Mouse (Mus musculus) kidney, adult 2 months (tissue): ENCODE measurements around the gene Tfr2. TPM values are rescaled to one million over a fixed set of nuclear protein-coding genes. Genes with fewer than 3 reads are reported as not detected.
A peak's percentile ranks its signal among the peaks of the same experiment; 100 is the strongest.

Experiments used
- DNase-seq: peaks from one replicate; pipeline ENCODE4 v3.0.0; 2021
- H3K27ac ChIP-seq: fragments of 200-500 bp; 2 replicates; pipeline ENCODE4 v1.5.1; 2012; ENCODE audit warnings: low read depth, low read length, control low read depth, inconsistent platforms; ENCODE audit not compliant: insufficient read depth
- H3K27me3 ChIP-seq: fragments of 200-500 bp; replicated peaks from 2 replicates; pipeline ENCODE4 v1.6.1; 2012; ENCODE audit warnings: mild to moderate bottlenecking, moderate library complexity, low read length, inconsistent platforms; ENCODE audit not compliant: control insufficient read depth, insufficient read depth
- H3K36me3 ChIP-seq: fragments of 200-500 bp; 2 replicates; pipeline ENCODE4 v1.6.1; 2012; ENCODE audit warnings: mild to moderate bottlenecking, moderate library complexity, low read length, inconsistent platforms; ENCODE audit not compliant: control insufficient read depth, insufficient read depth
- H3K4me1 ChIP-seq: fragments of 200-500 bp; 2 replicates; pipeline ENCODE4 v1.6.1; 2011; ENCODE audit warnings: low read length; ENCODE audit not compliant: control insufficient read depth, insufficient read depth
- H3K4me3 ChIP-seq: fragments of 200-500 bp; 2 replicates; pipeline ENCODE4 v1.5.1; 2011; ENCODE audit warnings: mild to moderate bottlenecking, low read depth, low read length, control low read depth; ENCODE audit not compliant: insufficient read depth
- CTCF ChIP-seq: fragments of 200-500 bp; conservative IDR thresholded peaks from 2 replicates; pipeline ENCODE4 v1.5.1; 2011; ENCODE audit warnings: low read depth, mild to moderate bottlenecking, control low read depth, low read length, moderate library complexity, mixed read lengths; ENCODE audit not compliant: insufficient read depth, insufficient read length
- POLR2A ChIP-seq: fragments of 200-500 bp; IDR thresholded peaks from one replicate; pipeline ENCODE4 v1.6.1; 2011; ENCODE audit warnings: low read depth, low read length, control low read depth
- WGBS: fragments of 180-500 bp; shearing (Covaris S2); methylation state at CpG from one replicate; pipeline ENCODE4 v1.1.7; 2018; 5-methylcytosine and 5-hydroxymethylcytosine counted together
- polyA plus RNA-seq: library from polyadenylated mRNA; depleted of rRNA; stranded (reverse); fragments of >200 nt; gene quantifications from 2 replicates; pipeline ENCODE4 v1.2.3, GENCODE M21; 2012

The Tfr2 gene
- polyA plus RNA-seq, 1 experiment: 1.2 TPM

DNA sequence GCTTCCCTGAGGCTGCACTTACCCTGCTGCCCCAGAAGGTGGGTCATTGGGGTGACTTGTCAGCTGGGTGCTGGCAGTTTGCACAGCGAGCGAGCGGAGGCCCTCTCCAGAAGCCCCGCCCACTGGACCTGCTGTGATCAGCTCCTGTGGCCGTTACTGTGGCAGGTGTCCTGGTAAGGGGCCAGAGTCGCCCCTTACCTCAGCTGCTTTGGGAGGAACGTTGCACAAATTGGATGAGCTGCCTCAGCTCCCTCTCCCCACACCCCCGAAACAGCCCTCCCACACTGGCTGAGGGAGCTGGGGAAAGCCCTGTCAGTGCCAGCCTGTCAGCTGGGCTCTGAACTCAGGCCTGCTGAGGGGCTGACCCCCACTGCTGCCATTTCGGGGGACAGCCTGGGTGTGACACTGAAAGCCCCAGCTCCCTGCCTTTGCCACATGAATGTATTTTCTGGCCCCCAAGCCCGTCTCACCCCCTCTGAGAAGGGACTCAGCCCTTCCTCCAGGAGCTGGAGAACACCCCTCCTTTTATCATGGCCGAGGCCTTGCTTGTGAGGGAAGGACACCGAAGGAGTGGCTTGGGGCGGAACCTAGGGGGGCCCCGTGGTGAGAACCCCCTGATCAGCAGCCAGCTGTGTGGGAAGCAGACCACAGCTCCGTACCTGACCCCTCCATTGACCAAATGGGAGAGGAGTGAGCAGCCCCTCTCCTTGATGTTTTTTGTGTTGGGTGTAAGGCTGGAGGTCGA lies 43.3 kb upstream of the Tfr2 start:
- peaks cover 11% of the 10 kb centered on the region for H3K36me3 ChIP-seq
- TF ChIP-seq POLR2A (no peak), CTCF (peak; percentile 16; the same call in 1 of the 2 replicates)
- H3K4me1 ChIP-seq: peaks cover 4% of the 10 kb centered on the region; the same call in 1 of the 2 replicates
- no peak overlapping the region for H3K4me3 ChIP-seq
- 38% methylated on average over 16 of the region's 16 CpGs for WGBS
- H3K27me3 ChIP-seq: no peaks in the 10 kb centered on the region
- H3K27ac ChIP-seq: no peak overlapping the region
- peak; percentile 57 for DNase-seq

DNA sequence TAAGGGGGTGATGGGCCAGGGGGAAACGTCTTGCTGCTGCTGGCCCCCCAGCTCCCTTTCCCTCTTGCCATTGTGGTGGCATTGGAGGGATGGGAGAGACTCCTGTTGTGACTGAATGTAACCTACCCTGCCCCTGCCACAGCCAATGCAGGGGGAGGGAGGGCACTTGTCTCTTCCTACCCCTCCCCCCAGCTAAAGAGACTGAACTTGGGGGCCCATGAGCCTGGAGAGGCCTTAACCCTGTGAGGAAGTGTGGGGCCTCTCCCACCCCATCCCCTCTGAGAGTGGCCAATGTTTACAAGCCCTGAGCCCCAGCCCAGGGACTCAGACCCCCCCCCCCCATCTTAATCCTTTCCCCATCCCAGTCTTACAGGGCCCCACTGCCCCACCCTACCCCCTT lies 42.2 kb upstream of the Tfr2 start:
- no peaks in the 10 kb centered on the region for H3K27me3 ChIP-seq
- H3K36me3 ChIP-seq: peaks cover 9% of the 10 kb centered on the region

DNA sequence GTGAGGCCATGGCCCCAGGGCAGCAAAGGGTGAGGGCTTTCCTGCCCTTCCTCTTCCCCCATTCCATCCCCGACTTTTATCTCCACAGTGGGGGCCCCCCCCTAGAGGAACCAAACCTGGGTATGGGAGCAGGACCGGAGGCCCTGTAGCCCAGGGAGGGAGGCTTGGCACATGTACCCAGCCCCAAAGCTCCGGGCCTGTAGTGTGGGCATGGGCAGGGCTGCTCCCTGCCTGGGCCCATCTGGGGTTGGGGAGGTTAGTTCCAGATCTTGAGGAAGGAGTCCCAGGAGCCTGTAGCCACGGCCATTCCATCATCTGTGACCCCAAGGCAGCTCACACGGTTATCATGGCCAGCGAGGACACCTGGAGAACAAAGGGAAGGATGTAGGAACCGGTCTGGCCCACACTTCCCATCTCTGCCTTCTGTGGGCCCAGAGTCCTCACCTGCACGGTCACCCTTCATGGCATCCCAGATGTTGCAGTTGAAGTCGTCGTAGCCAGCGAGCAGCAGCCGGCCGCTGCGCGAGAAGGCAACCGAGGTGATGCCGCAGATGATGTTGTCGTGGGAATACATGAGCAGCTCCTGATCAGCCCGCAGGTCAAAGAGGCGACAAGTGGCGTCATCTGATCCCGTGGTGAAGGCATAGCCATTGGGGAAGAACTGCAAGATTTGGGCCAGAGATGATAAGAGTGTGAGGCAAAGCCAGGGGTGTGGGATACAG lies 41.2 kb upstream of the Tfr2 start:
- no peak for TF ChIP-seq POLR2A
- TF ChIP-seq CTCF: no peak
- no peak for DNase-seq
- peaks cover 9% of the 10 kb centered on the region for H3K36me3 ChIP-seq
- H3K4me1 ChIP-seq: peaks cover 4% of the 10 kb centered on the region; the same call in 1 of the 2 replicates
- H3K27ac ChIP-seq: no peak overlapping the region
- H3K4me3 ChIP-seq: no peak overlapping the region
- WGBS: 70% methylated on average over 22 of the region's 22 CpGs
- H3K27me3 ChIP-seq: no peaks in the 10 kb centered on the region

More for the DNA sequence above, 42.2 kb upstream of the Tfr2 start:
- Histone ChIP-seq H3K4me1 (peaks cover 4% of the 10 kb centered on the region; the same call in 1 of the 2 replicates), H3K4me3 (no peak overlapping the region), H3K27ac (no peak overlapping the region)
- no peak for DNase-seq
- WGBS: 41% methylated on average over 1 of the region's 1 CpGs
- TF ChIP-seq CTCF (no peak), POLR2A (no peak)

DNA sequence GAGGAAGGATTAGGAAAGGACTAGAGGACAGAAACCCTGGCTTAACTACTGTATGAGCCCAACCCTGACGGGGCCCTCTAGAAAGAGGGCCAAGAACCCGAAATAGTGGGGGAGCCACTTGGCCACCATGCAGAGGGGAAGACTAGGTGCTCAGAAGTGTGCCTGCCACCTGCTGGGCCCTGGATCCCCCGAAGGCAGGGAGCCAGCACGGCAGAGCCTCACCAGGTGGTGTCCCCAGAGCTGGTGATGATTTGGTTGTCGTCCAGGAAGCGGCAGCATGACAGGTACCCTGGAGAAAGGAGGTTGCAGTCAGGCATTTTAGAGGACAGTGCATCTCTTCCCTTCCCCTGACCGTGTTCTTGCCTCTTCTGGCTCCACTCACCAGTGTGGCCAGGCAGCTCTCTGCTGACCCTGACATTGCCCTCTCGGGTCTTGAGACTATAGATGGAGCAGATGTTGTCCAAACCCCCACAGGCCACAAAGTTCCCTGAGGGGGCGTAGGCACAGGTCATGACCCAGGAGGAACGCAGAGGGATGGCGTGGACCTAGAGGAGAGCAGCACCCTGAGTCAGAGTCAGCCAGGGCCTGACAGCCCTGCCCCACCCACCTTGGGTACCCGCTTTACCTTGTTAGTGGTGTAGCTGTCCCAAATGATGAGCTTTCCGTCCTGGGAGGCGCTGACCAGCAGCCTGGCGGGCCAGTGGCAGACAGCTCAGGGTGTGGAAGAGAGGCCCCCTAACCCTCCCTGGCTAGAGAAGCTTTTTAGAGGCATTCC lies 40.2 kb upstream of the Tfr2 start:
- DNase-seq: no peak
- Histone ChIP-seq H3K27ac (no peak overlapping the region), H3K36me3 (peaks cover 9% of the 10 kb centered on the region), H3K27me3 (no peaks in the 10 kb centered on the region), H3K4me1 (peaks cover 7% of the 10 kb centered on the region; the same call in 1 of the 2 replicates), H3K4me3 (no peak overlapping the region)
- WGBS: 70% methylated on average over 15 of the region's 15 CpGs
- TF ChIP-seq CTCF: no peak
- TF ChIP-seq POLR2A: no peak

DNA sequence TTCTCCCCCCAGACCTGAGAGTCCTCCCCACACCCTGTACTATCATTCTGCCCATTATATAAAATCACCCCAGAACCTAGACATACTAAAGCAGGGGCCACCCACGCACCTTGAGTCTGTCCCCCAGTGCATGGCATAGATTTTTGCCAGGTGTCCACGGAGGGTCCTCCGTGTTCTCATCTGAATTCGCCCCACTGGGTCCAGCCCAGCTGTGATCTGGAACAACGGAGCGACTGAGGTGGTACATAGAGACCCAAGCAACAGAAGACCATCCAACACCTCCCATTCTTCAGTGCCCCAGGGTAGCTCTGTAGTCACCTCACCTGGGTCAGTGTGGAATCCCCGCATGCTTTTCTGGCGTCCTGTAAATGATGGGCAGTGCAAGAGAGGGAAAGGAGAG lies 39.6 kb upstream of the Tfr2 start:
- peak overlapping the region; percentile 100 for H3K4me3 ChIP-seq
- H3K36me3 ChIP-seq: peaks cover 6% of the 10 kb centered on the region; the same call in 1 of the 2 replicates
- peaks cover 7% of the 10 kb centered on the region; the same call in 1 of the 2 replicates for H3K4me1 ChIP-seq
- H3K27ac ChIP-seq: no peak overlapping the region
- TF ChIP-seq CTCF (no peak), POLR2A (no peak)
- 66% methylated on average over 8 of the region's 8 CpGs for WGBS
- H3K27me3 ChIP-seq: no peaks in the 10 kb centered on the region
- no peak for DNase-seq

DNA sequence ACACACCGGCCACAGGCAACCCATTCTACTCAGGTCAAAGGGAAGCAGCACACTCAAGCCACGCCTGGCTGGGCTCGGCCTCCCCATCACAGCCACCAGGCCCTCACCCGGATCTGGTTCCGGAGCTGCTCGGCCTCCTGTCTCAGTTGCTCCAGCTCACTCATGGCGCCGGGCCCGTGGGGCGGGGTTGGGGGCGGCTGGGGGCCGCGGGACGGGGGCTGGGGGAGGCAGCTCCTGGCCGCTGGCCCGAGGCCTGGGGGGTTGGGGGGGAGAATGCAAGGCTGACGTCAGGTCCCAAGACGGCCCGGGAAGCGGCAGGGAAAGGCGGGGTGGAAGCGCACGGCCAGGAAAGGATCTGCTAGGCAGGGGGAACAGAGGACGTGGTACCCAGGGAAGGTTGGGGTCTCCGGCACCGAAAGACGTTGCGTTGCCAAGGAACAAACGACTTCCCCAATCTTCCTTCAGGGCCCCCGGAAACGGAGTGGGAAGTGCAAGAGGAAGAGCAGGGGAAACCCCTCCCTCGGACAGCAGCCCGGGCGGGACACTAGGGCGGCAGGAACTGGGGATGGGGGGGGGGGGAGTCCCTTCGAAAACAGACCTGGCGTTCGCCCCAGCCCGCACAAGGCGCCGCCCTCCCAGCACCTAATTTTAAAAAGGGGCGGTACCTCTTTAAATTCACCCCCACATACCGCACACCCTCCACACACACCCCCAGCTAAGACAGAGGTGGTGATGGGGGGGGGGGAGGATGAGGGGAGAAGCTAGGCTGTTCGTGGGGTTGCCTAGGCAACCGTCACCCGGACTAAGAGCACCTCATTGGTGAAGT lies 38.8 kb upstream of the Tfr2 start:
- peak; percentile 81 for DNase-seq
- Histone ChIP-seq H3K4me1 (peaks cover 7% of the 10 kb centered on the region; the same call in 1 of the 2 replicates), H3K4me3 (peak overlapping the region; percentile 100), H3K27ac (peak overlapping the region; percentile 88), H3K27me3 (no peaks in the 10 kb centered on the region), H3K36me3 (peaks cover 3% of the 10 kb centered on the region; the same call in 1 of the 2 replicates)
- 1% methylated on average over 39 of the region's 46 CpGs for WGBS
- no peak for TF ChIP-seq POLR2A
- TF ChIP-seq CTCF: no peak
